Mouse (Mus musculus) stomach, postnatal 0 days (tissue): ENCODE measurements at regions not wholly inside any gene's neighbourhood (a gene's known extent, or its start where the extent isn't known, plus 50 kb on each side); places are given as distances from the start of the nearest gene placed in this dataset.

Source experiments
- CTCF ChIP-seq: IDR thresholded peaks from 2 replicates; pipeline ENCODE4 v1.5.1; 2016; ENCODE audit warnings: antibody characterized with exemption, low read depth, mild to moderate bottlenecking, moderate library complexity
- EP300 ChIP-seq: optimal IDR thresholded peaks from 2 replicates; pipeline ENCODE3; 2016; ENCODE audit warnings: antibody characterized with exemption

GRCm38 (mm10) chr9:97284282-97284802, 85.4 kb downstream of the Trim42 start:
- TF ChIP-seq CTCF (no peak), EP300 (no peak)
